Mouse (Mus musculus) liver, embryonic 14.5 days (tissue): ENCODE measurements around the gene Hopx. TPM values are rescaled to one million over a fixed set of nuclear protein-coding genes. Genes with fewer than 3 reads are reported as not detected.

Experiments used
- ATAC-seq: fragments of 200-750 bp; cut with Nextera tagmentation; 2 replicates; pipeline ENCODE4 v1.8.0; 2017; ENCODE audit warnings: moderate number of reproducible peaks, mild to moderate bottlenecking, moderate library complexity; ENCODE audit not compliant: insufficient read depth
- DNase-seq, 3 experiments: peaks; one replicate each; pipeline ENCODE4 v3.0.0-alpha.2; 2012 to 2013; ENCODE audit warnings: low read depth in 3 of 3, low spot score in 3 of 3
- H3K27ac ChIP-seq: fragments of 300-500 bp; sonication (generic); 2 replicates; pipeline ENCODE4 v1.5.1; 2014; ENCODE audit warnings: moderate library complexity, mild to moderate bottlenecking, control low read depth, inconsistent platforms
- H3K27me3 ChIP-seq: fragments of 300-500 bp; sonication (generic); 2 replicates; pipeline ENCODE4 v1.6.1; 2014; ENCODE audit warnings: mild to moderate bottlenecking, low read length, moderate library complexity; ENCODE audit not compliant: control insufficient read depth, insufficient read depth
- H3K36me3 ChIP-seq: fragments of 300-500 bp; sonication (generic); replicated peaks from 2 replicates; pipeline ENCODE4 v1.6.1; 2014; ENCODE audit warnings: low read depth; ENCODE audit not compliant: control insufficient read depth, insufficient read depth
- H3K4me1 ChIP-seq, 2 experiments: fragments of 200-500 bp in 1 of 2; fragments of 300-500 bp in 1 of 2; sonication (generic) in 1 of 2; replicated peaks; 2 replicates each; pipeline ENCODE4 v1.6.1; 2012 to 2014; ENCODE audit warnings: antibody characterized with exemption in 1 of 2, inconsistent platforms in 1 of 2, low read length in 1 of 2; ENCODE audit not compliant: control insufficient read depth in 2 of 2, insufficient read depth in 2 of 2
- H3K4me2 ChIP-seq: fragments of 300-500 bp; sonication (generic); 2 replicates; pipeline ENCODE4 v1.6.1; 2014; ENCODE audit warnings: low read depth, mild to moderate bottlenecking, control low read depth, moderate library complexity
- H3K4me3 ChIP-seq, 2 experiments: fragments of 200-500 bp in 1 of 2; fragments of 300-500 bp in 1 of 2; sonication (generic) in 1 of 2; 2 replicates each; pipeline ENCODE4 v1.5.1; 2012 to 2014; ENCODE audit warnings: low read depth in 2 of 2, low read length in 2 of 2, mild to moderate bottlenecking in 2 of 2, control low read depth in 1 of 2, inconsistent platforms in 1 of 2, moderate library complexity in 1 of 2; ENCODE audit not compliant: insufficient read depth in 1 of 2
- H3K9ac ChIP-seq: fragments of 300-500 bp; sonication (generic); replicated peaks from 2 replicates; pipeline ENCODE4 v1.6.1; 2014; ENCODE audit warnings: mild to moderate bottlenecking, control low read depth, moderate library complexity
- H3K9me3 ChIP-seq: fragments of 300-500 bp; sonication (generic); 2 replicates; pipeline ENCODE4 v1.6.1; 2016; ENCODE audit warnings: low read length, mixed read lengths; ENCODE audit not compliant: control insufficient read depth
- CTCF ChIP-seq: IDR thresholded peaks from 2 replicates; pipeline ENCODE4 v1.5.1; 2016; ENCODE audit warnings: antibody characterized with exemption, low read depth, control low read depth
- EP300 ChIP-seq: IDR thresholded peaks from 2 replicates; pipeline ENCODE4 v1.6.1; 2016; ENCODE audit warnings: antibody characterized with exemption, low read depth
- WGBS: fragments of 180-500 bp; shearing (Covaris S2); extraction: QIAGEN DNeasy Blood & Tissue Kit; methylation state at CpG from one replicate; pipeline ENCODE4 v1.1.7; 2014; ENCODE audit not compliant: insufficient replicate concordance; 5-methylcytosine and 5-hydroxymethylcytosine counted together
- polyA plus RNA-seq, 2 experiments: library from polyadenylated mRNA; depleted of rRNA in 1 of 2; stranded (reverse) in 1 of 2; unstranded in 1 of 2; fragments of >200 nt; fragmentation: Nextera tagmentation in 1 of 2; extraction: Ambion mirVana in 1 of 2; gene quantifications; 2 replicates each; pipeline versions ENCODE4 v1.2.1 to v1.2.3; 2012 to 2014

Hopx gene
- polyA plus RNA-seq, 2 experiments: 0.19 to 0.74 TPM

GRCm38 (mm10) chr5:77089294-77089693 is 25.6 kb downstream of the Hopx start:
- TF ChIP-seq CTCF: peak; percentile 79
- TF ChIP-seq EP300: no peak
- 32% methylated on average over 1 of the region's 1 CpGs for WGBS
- no peaks in the 10 kb centered on the region for H3K9me3 ChIP-seq
- H3K27ac ChIP-seq: no peak overlapping the region
- H3K9ac ChIP-seq: no peak overlapping the region
- no peaks in the 10 kb centered on the region for H3K4me1 ChIP-seq
- no peak overlapping the region for H3K4me2 ChIP-seq
- peaks cover 4% of the 10 kb centered on the region; the same call in 1 of the 2 replicates for H3K27me3 ChIP-seq
- DNase-seq: peak in 1 of 3 experiments; percentile 22
- no peak overlapping the region for H3K4me3 ChIP-seq
- no peaks in the 10 kb centered on the region for H3K36me3 ChIP-seq
- no peak for ATAC-seq

GRCm38 (mm10) chr5:77087122-77087521 is 27.8 kb downstream of the Hopx start:
- Histone ChIP-seq H3K9ac (no peak overlapping the region), H3K4me1 (no peaks in the 10 kb centered on the region), H3K9me3 (no peaks in the 10 kb centered on the region), H3K4me3 (no peak overlapping the region), H3K27ac (no peak overlapping the region), H3K36me3 (no peaks in the 10 kb centered on the region), H3K27me3 (no peaks in the 10 kb centered on the region), H3K4me2 (no peak overlapping the region)
- ATAC-seq: no peak
- WGBS: 64% methylated on average over 3 of the region's 3 CpGs
- TF ChIP-seq CTCF (no peak), EP300 (no peak)
- no peak for DNase-seq

DNA sequence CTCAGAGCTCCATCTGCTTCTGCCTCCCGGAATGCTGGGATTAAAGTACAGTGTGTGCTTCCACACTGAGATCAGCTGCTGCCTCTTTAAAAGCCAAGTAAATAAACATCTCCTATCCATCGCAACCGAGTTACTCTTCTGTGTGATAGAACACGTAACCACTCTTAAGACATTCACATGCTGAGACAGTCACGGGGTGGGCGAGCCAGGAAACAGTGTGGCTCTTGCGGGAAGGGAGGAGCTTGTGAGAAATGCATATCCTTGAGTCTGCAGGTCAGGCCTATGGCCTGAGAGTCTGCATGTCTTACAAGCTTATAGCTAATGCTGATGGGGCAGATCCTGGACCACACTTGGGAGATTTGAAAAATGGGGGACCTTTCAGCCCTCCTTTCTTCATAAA is 28.4 kb downstream of the Hopx start:
- DNase-seq (no peak), ATAC-seq (no peak)
- Histone ChIP-seq H3K4me1 (no peaks in the 10 kb centered on the region), H3K27ac (no peak overlapping the region), H3K36me3 (no peaks in the 10 kb centered on the region), H3K9me3 (no peaks in the 10 kb centered on the region), H3K9ac (no peak overlapping the region), H3K27me3 (no peaks in the 10 kb centered on the region), H3K4me3 (no peak overlapping the region), H3K4me2 (no peak overlapping the region)
- 61% methylated on average over 7 of the region's 7 CpGs for WGBS
- TF ChIP-seq CTCF (no peak), EP300 (no peak)

DNA sequence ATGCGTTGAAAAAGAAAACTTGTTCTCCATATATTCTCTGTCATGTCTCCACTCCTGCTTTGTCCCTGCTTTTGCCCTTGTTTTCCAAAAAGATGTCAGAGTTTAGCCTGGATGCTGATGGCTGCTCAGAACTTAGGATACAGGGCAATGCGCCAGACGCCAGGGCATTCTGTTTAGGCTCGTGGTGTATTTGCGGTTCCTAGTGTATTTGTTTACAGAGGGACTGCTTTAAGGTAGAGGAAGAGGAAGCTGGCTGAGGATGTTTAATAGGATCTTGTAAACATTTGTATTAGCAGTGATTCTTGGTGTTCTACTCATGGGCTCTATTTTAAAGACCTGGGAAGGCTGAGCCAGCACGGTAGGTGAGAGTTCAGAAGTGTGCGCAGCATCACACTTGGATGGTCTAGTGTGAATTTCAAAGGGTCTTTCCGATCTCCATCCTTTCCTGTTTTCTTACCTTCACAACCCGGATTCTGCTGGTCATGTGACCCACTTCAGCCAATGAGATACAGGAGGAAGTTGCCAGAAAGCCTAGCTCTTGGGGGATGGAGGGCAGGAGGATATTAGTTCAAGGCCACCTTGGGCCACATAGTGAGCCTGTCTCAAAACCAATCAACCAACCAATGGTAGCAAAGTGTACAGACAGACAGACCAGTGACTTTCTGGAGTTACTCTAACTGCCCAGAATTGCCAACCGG is 29.0 kb downstream of the Hopx start:
- Histone ChIP-seq H3K36me3 (no peaks in the 10 kb centered on the region), H3K4me1 (no peaks in the 10 kb centered on the region), H3K4me3 (no peak overlapping the region), H3K27ac (no peak overlapping the region), H3K9ac (no peak overlapping the region), H3K4me2 (no peak overlapping the region), H3K9me3 (no peaks in the 10 kb centered on the region), H3K27me3 (no peaks in the 10 kb centered on the region)
- TF ChIP-seq EP300 (no peak), CTCF (no peak)
- no peak for DNase-seq
- WGBS: 64% methylated on average over 10 of the region's 10 CpGs
- no peak for ATAC-seq

GRCm38 (mm10) chr5:77084418-77084817 is 30.5 kb downstream of the Hopx start:
- Histone ChIP-seq H3K4me3 (no peak overlapping the region), H3K27me3 (no peaks in the 10 kb centered on the region), H3K4me2 (no peak overlapping the region), H3K9me3 (no peaks in the 10 kb centered on the region), H3K4me1 (no peaks in the 10 kb centered on the region), H3K36me3 (no peaks in the 10 kb centered on the region), H3K27ac (no peak overlapping the region), H3K9ac (no peak overlapping the region)
- WGBS: 72% methylated on average over 4 of the region's 4 CpGs
- TF ChIP-seq EP300: no peak
- TF ChIP-seq CTCF: no peak
- ATAC-seq (no peak), DNase-seq (no peak)
